Mouse (Mus musculus) stomach, postnatal 0 days (tissue): Measurements from ENCODE around the gene Gbf1.
A peak's percentile ranks its signal among the peaks of the same experiment; 100 is the strongest.

Source experiments
- CTCF ChIP-seq: IDR thresholded peaks from 2 replicates; pipeline ENCODE4 v1.5.1; 2016; ENCODE audit warnings: antibody characterized with exemption, low read depth, mild to moderate bottlenecking, moderate library complexity
- EP300 ChIP-seq: optimal IDR thresholded peaks from 2 replicates; pipeline ENCODE3; 2016; ENCODE audit warnings: antibody characterized with exemption

DNA sequence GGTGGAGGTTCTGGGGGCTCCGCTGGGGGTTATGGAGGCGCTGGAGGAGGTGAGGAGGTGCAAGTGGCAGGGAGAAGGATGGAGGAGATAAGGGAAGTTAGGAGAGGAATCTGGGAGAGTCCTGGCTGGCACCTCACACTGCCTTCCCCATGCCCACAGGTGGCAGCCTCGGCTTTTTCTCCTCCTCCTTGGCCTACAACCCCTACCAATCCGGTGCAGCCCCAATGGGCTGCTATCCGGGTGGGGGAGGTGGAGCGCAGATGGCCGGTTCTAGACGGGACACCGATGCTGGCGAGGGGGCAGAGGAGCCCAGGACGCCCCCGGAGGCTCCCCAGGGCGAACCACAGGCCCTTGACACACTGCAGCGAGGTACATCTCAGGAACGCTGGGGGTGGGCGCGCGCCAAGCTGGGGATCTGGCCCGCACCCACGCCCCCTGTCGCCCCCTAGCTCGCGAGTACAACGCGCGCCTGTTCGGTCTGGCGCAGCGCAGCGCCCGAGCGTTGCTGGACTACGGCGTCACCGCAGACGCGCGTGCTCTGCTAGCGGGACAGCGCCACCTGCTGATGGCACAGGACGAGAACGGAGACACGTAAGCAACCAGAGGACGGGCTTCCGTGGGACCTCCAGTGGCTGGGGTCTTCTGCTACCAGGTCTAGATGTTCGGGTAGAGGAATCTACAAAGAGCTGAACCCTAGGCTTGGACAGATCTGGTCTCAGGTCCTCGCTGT is 156.6 kb downstream of the Gbf1 start:
- TF ChIP-seq EP300 (no peak), CTCF (peak; percentile 97)
